Mouse (Mus musculus): ENCODE results near the gene Aprt.

GRCm38 (mm10) chr8:122550234-122550994 is 26.3 kb downstream of the Aprt start:
- no peak for TF ChIP-seq CTCF (IDR thresholded peaks at IDR 0.05; ENCODE audit: control insufficient read depth, insufficient read depth, low read length)
- TF ChIP-seq POLR2A (IDR thresholded peaks at IDR 0.05; ENCODE audit: borderline replicate concordance, control insufficient read depth, low read depth, low read length) = no peak
